Mouse (Mus musculus): Measurements from ENCODE around the gene Paqr9. TPM values are rescaled to one million over a fixed set of nuclear protein-coding genes. Genes with fewer than 3 reads are reported as not detected.

Paqr9 gene
- polyA plus RNA-seq, 1 experiment from 2014 or later: 0.03 TPM

DNA sequence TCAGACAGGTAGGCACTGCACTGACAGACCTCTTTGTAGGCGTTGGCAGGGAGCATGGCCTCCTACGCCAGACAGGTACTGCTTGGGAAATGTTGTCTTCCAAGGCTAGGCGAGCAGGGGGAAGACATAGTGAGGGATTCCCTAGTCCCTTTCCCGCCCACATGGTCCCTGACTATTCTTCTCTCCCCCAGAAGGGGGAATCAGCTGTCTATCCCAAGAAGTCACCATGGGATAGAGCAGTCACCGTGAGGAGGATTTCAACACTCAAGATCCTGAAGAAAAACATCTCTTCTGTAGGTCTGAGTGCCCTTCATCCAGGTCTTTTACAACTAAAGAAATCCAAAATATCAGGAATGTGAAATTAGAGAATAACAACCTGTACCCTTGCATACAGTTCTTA lies 47.7 kb downstream of the Paqr9 start:
- WGBS: 61% methylated on average over 5 of the region's 5 CpGs
- Histone ChIP-seq H3K4me2 (ENCODE audit: low read depth, low read length) (no peak overlapping the region), H3K4me1 (replicated peaks; ENCODE audit: control insufficient read depth, insufficient read depth, low read length) (no peaks in the 10 kb centered on the region), H3K36me3 (ENCODE audit: control insufficient read depth, insufficient read depth, low read length) (no peaks in the 10 kb centered on the region), H3K27me3 (ENCODE audit: control insufficient read depth, insufficient read depth, low read depth, low read length) (no peaks in the 10 kb centered on the region), H3K27ac (ENCODE audit: low read length) (no peak overlapping the region), H3K9ac (ENCODE audit: low read length) (no peak overlapping the region), H3K9me3 (ENCODE audit: control insufficient read depth, low read length) (no peaks in the 10 kb centered on the region), H3K4me3 (ENCODE audit: low read length) (no peak overlapping the region)
- ATAC-seq (ENCODE audit: low read depth): peak; percentile 20; the same call in 1 of the 2 replicates

DNA sequence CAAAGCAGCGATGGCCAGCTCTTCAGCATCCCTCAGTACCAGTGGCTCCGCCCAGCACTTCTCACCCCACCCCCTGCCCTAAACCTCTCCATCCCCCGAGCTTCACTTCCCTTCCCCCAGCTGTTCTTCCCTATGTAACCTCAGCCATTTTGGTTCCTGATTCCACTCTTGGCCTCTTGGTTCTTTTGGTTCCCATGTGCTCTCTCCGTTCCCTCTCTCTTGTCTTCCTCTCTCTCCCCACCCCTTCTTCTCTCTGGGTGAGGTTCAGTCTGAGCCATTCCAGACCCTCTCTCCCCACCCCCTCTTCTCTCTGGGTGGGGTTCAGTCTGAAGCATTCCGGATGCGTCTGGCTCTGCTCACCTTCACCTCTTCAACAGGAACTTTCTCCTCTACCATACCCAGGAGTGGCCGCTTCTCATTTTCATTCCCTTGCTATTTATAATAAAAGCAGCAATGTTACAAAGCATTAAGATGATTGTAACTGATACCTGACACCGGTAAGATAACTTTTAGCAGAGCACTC lies 52.9 kb downstream of the Paqr9 start:
- Histone ChIP-seq H3K4me2 (ENCODE audit: low read depth, low read length) (no peak overlapping the region), H3K27me3 (ENCODE audit: control insufficient read depth, insufficient read depth, low read depth, low read length) (no peaks in the 10 kb centered on the region), H3K36me3 (ENCODE audit: control insufficient read depth, insufficient read depth, low read length) (no peaks in the 10 kb centered on the region), H3K27ac (ENCODE audit: low read length) (no peak overlapping the region), H3K9me3 (ENCODE audit: control insufficient read depth, low read length) (no peaks in the 10 kb centered on the region), H3K4me1 (replicated peaks; ENCODE audit: control insufficient read depth, insufficient read depth, low read length) (no peaks in the 10 kb centered on the region; the same call in 1 of the 2 replicates), H3K9ac (ENCODE audit: low read length) (no peak overlapping the region), H3K4me3 (ENCODE audit: low read length) (no peak overlapping the region)
- 76% methylated on average over 8 of the region's 8 CpGs for WGBS
- ATAC-seq (ENCODE audit: low read depth): no peak

DNA sequence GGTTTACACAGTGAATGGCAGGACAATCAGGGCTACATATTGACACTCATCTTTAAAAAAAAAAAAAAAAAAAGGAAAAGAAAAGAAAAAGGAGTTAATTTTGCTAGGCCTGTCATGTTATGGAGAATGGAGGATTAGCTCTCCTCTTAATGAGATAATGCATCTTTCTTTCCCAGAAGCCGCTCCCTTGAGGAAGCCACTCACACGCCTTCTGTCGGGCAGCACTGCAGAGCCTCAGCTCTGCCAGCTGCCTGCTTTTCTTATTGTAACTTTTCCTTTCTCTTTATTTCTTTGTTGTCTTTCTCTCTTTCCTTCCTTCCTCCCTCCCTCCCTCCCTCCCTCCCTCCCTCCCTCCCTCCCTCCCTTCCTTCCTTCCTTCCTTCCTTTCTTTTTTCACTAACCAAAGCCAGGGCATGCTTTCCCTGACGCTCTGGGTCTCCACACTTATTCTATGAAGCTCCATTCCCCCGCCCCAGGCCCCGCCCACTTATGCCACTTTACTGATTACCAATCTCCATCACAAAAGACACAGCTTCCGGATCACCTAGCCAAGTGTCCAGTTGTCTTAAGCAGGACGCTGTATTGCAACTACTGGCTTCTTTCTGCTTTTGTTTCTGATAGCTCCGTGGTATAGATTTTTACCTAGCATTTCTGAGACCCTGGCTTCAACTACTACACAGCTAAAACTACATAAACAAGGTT lies 54.1 kb downstream of the Paqr9 start:
- H3K36me3 ChIP-seq (ENCODE audit: control insufficient read depth, insufficient read depth, low read length): no peaks in the 10 kb centered on the region
- H3K9me3 ChIP-seq (ENCODE audit: control insufficient read depth, low read length): no peaks in the 10 kb centered on the region
- WGBS: 16% methylated on average over 9 of the region's 9 CpGs
- H3K4me2 ChIP-seq (ENCODE audit: low read depth, low read length): peak overlapping the region; percentile 29
- H3K27ac ChIP-seq (ENCODE audit: low read length): no peak overlapping the region
- no peak overlapping the region for H3K9ac ChIP-seq (ENCODE audit: low read length)
- no peaks in the 10 kb centered on the region; the same call in 1 of the 2 replicates for H3K4me1 ChIP-seq (replicated peaks; ENCODE audit: control insufficient read depth, insufficient read depth, low read length)
- ATAC-seq (ENCODE audit: low read depth): no peak
- H3K27me3 ChIP-seq (ENCODE audit: control insufficient read depth, insufficient read depth, low read depth, low read length): no peaks in the 10 kb centered on the region
- no peak overlapping the region; the same call in 1 of the 2 replicates for H3K4me3 ChIP-seq (ENCODE audit: low read length)

DNA sequence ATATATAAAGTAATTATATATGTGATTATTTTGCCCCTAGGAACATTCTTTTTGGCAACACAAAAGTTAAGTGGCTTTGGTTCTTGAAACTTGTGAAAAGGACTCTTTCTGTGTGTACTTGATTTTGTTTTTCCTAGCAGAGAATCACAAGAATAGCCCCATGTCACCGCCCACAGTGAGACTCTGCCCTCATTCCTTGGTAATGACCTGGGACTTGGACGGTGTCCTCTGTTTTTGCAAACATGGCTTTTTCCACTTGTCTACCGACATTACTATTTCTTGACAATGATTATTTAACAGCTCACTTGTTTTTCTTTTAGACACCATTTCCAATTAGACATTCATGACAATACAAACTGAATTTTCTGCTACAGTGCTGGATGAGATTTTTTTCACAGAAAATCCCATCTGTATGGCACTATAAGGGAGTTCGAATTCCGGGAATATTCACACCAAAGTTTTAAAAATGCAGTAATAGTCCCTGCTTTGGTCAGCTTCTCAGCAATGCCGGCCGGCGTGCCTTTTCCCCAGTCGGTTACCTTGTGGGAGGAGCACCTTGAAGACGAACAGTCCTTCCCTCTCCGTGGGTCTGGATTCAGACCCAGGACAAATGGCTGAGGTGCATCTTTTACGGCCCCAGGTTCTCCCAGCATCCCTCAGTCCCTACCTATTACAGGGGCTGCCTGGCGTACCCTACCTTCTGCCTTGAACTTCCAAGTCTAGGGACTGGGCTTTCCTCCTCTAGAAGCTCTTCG lies 55.6 kb downstream of the Paqr9 start:
- no peak for ATAC-seq (ENCODE audit: low read depth)
- H3K4me2 ChIP-seq (ENCODE audit: low read depth, low read length): no peak overlapping the region
- H3K4me1 ChIP-seq (replicated peaks; ENCODE audit: control insufficient read depth, insufficient read depth, low read length): no peaks in the 10 kb centered on the region; the same call in 1 of the 2 replicates
- H3K9me3 ChIP-seq (ENCODE audit: control insufficient read depth, low read length): no peaks in the 10 kb centered on the region
- 67% methylated on average over 14 of the region's 14 CpGs for WGBS
- H3K27ac ChIP-seq (ENCODE audit: low read length): no peak overlapping the region
- no peak overlapping the region for H3K4me3 ChIP-seq (ENCODE audit: low read length)
- no peaks in the 10 kb centered on the region for H3K36me3 ChIP-seq (ENCODE audit: control insufficient read depth, insufficient read depth, low read length)
- H3K27me3 ChIP-seq (ENCODE audit: control insufficient read depth, insufficient read depth, low read depth, low read length): no peaks in the 10 kb centered on the region
- no peak overlapping the region for H3K9ac ChIP-seq (ENCODE audit: low read length)

DNA sequence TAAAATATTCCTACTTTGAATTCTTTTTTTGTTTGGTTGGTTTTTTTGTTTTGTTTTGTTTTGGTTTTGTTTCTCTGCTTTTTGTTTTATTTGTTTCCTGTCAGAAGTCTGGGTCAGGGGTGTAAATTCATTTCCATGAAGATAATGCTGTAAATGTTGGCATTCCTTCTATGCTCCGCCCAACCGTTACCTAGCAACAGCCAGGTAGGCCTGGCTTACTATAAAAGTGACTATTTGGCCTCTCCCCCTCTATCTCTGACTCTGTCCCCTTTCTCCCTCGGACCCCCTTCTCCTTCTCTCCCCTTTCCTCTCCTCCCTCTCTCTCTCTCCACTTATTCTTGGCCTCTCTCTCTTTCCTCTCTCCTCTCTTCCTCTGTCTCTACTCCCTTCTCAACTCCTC lies 56.5 kb downstream of the Paqr9 start:
- ATAC-seq (ENCODE audit: low read depth): no peak
- no peak overlapping the region for H3K4me2 ChIP-seq (ENCODE audit: low read depth, low read length)
- no peaks in the 10 kb centered on the region for H3K36me3 ChIP-seq (ENCODE audit: control insufficient read depth, insufficient read depth, low read length)
- no peak overlapping the region for H3K9ac ChIP-seq (ENCODE audit: low read length)
- H3K4me3 ChIP-seq (ENCODE audit: low read length): no peak overlapping the region
- WGBS: 73% methylated on average over 3 of the region's 3 CpGs
- H3K27ac ChIP-seq (ENCODE audit: low read length): no peak overlapping the region
- H3K27me3 ChIP-seq (ENCODE audit: control insufficient read depth, insufficient read depth, low read depth, low read length): no peaks in the 10 kb centered on the region
- H3K4me1 ChIP-seq (replicated peaks; ENCODE audit: control insufficient read depth, insufficient read depth, low read length): no peaks in the 10 kb centered on the region; the same call in 1 of the 2 replicates
- H3K9me3 ChIP-seq (ENCODE audit: control insufficient read depth, low read length): no peaks in the 10 kb centered on the region

Other genes with a start within 250 kb of the Paqr9 start
- 10.0 and 10.1 TPM in 2 replicates for gene Chst2, start 152.9 kb upstream of the Paqr9 start, polyA plus RNA-seq (2015; fragmentation: Nextera tagmentation; extraction: Ambion mirVana)
- gene U2surp, start 47.7 kb upstream of the Paqr9 start, polyA plus RNA-seq (2015; fragmentation: Nextera tagmentation; extraction: Ambion mirVana): 114 and 135 TPM in 2 replicates
- gene Pcolce2, start 77.9 kb downstream of the Paqr9 start, polyA plus RNA-seq (2015; fragmentation: Nextera tagmentation; extraction: Ambion mirVana): 8.7 and 9.3 TPM in 2 replicates
- 4.0 and 4.6 TPM in 2 replicates for gene Trpc1, start 190.7 kb downstream of the Paqr9 start, polyA plus RNA-seq (2015; fragmentation: Nextera tagmentation; extraction: Ambion mirVana)

Data from lung, embryonic 16.5 days (tissue).